In the genomic region with DNA sequence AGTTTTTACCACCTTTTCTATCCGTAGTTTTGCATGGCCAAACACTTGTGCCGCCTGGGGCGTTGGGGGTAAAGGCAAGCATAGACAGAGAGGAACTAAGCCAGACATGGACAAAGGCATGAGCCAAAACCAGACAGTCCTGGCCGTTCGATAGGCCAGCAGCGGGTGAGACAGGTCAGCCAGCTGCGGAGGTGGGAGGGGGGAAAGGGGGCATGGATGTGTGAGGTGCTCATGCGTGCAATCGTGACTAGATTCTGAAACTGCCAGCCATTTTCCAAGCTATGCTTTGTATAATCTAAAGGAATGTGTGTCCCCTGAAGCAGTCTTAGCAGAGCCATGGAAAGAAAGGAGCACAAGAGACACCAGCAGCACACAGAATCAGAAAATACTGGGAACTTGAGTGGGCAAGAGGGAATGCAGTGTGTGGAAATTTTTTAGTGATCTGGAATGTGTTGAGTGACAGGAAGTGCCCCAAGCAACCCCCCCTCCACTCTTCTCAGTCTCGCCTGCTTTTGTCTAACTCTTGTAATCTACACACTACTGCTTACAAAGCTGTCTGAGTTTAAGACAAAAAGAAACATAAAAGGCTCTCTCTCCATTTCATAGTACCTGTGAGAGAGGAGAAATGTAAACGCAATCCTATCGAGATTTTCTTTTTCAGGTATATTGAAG, we compare ENCODE assay signal across 8 mouse cellular contexts.
DNase-seq lines count a peak whose midpoint lies in the region; ATAC-seq and TF ChIP-seq lines count a peak whose summit lies in the region.

No protein-coding gene starts in this region.

- peaks cover 2% of the 10 kb centered on the region in 2 experiments; a peak in 1 of 4 replicates for H3K4me1 ChIP-seq in ES-E14 (ENCODE audit: control insufficient read depth in 2 of 2, insufficient read depth in 2 of 2, low read length in 2 of 2, poor library complexity in 1 of 2)
- H3K4me1 ChIP-seq in forebrain, embryonic 16.5 days (replicated peaks; ENCODE audit: control insufficient read depth, insufficient read depth, low read length) = peaks cover 11% of the 10 kb centered on the region
- H3K4me1 ChIP-seq in lung, embryonic 16.5 days (replicated peaks; ENCODE audit: control insufficient read depth, insufficient read depth, low read length) = peaks cover 10% of the 10 kb centered on the region

- ATAC-seq in forebrain, embryonic 16.5 days = peak; percentile 61
- ATAC-seq in lung, embryonic 16.5 days (ENCODE audit: low read depth) = peak; percentile 73

- H3K27ac ChIP-seq in ES-E14 (ENCODE audit: insufficient read depth, low read depth, low read length, poor library complexity, severe bottlenecking) = peak overlapping the region; percentile 24; the same call in 1 of the 2 replicates
- H3K27ac ChIP-seq in forebrain, embryonic 16.5 days (ENCODE audit: low read length) = peak overlapping the region; percentile 95
- peak overlapping the region; percentile 78 for H3K27ac ChIP-seq in layer of hippocampus, adult 2 months
- peak overlapping the region; percentile 99 for H3K27ac ChIP-seq in lung, embryonic 16.5 days (ENCODE audit: low read length)

- under 1% methylated on average over 12 of the region's 12 CpGs for WGBS in forebrain, embryonic 16.5 days
- WGBS in lung, embryonic 16.5 days = under 1% methylated on average over 12 of the region's 12 CpGs

- H3K27me3 ChIP-seq in forebrain, embryonic 16.5 days (replicated peaks; ENCODE audit: control insufficient read depth, insufficient read depth, low read length) = no peaks in the 10 kb centered on the region
- no peaks in the 10 kb centered on the region for H3K27me3 ChIP-seq in lung, embryonic 16.5 days (ENCODE audit: control insufficient read depth, insufficient read depth, low read depth, low read length)

- H3K36me3 ChIP-seq in ES-E14 (ENCODE audit: control insufficient read depth, insufficient read depth, low read length, poor library complexity, severe bottlenecking) = no peaks in the 10 kb centered on the region
- no peaks in the 10 kb centered on the region for H3K36me3 ChIP-seq in forebrain, embryonic 16.5 days (ENCODE audit: control insufficient read depth, insufficient read depth)
- H3K36me3 ChIP-seq in lung, embryonic 16.5 days (ENCODE audit: control insufficient read depth, insufficient read depth, low read length) = no peaks in the 10 kb centered on the region

- no peak for TF ChIP-seq CTCF in layer of hippocampus, adult 2 months (conservative IDR thresholded peaks at IDR 0.05)

- peak overlapping the region; percentile 34 for H3K9ac ChIP-seq in ES-E14 (ENCODE audit: insufficient read depth, low read depth, low read length, poor library complexity, severe bottlenecking)
- H3K9ac ChIP-seq in forebrain, embryonic 16.5 days (replicated peaks; ENCODE audit: low read depth, low read length) = peak overlapping the region; percentile 76
- peak overlapping the region; percentile 89 for H3K9ac ChIP-seq in lung, embryonic 16.5 days (ENCODE audit: low read length)

- peak overlapping the region; percentile 83 for H3K4me2 ChIP-seq in forebrain, embryonic 16.5 days (ENCODE audit: low read length)
- H3K4me2 ChIP-seq in lung, embryonic 16.5 days (ENCODE audit: low read depth, low read length) = peak overlapping the region; percentile 74

- no peaks in the 10 kb centered on the region for H3K9me3 ChIP-seq in ES-E14 (ENCODE audit: control insufficient read depth, insufficient read depth, low read depth, low read length)
- no peaks in the 10 kb centered on the region for H3K9me3 ChIP-seq in forebrain, embryonic 16.5 days (ENCODE audit: control insufficient read depth, low read length)
- no peaks in the 10 kb centered on the region for H3K9me3 ChIP-seq in lung, embryonic 16.5 days (ENCODE audit: control insufficient read depth, low read length)

- in situ Hi-C loops in ES-E14 (cut with MboI; ENCODE audit: low sequenced_read_pairs in 2 of 2, unreplicated experiment in 2 of 2) = no loop called here

- intact Hi-C loops in heart, postnatal 25 days (cut with DNase I) = no loop called here

- peak overlapping the region in 1 of 2 experiments; percentile 27; a peak in 2 of 4 replicates for H3K4me3 ChIP-seq in ES-E14 (ENCODE audit: insufficient read depth in 1 of 2, low read depth in 1 of 2, low read length in 2 of 2, poor library complexity in 1 of 2, severe bottlenecking in 1 of 2)
- peak overlapping the region; percentile 65 for H3K4me3 ChIP-seq in forebrain, embryonic 16.5 days (replicated peaks; ENCODE audit: low read length)
- H3K4me3 ChIP-seq in layer of hippocampus, adult 2 months = peak overlapping the region; percentile 54
- H3K4me3 ChIP-seq in lung, embryonic 16.5 days (ENCODE audit: low read length) = peak overlapping the region; percentile 74

- DNase-seq in ES-E14 (ENCODE audit: low read depth, low spot score) = no peak
- peak; percentile 38 for DNase-seq in c-Kit-positive CD71-positive TER-119-negative erythroid progenitor cells, embryonic 14.5 days (ENCODE audit: low read depth)
- peak; percentile 44 for DNase-seq in heart, postnatal 25 days (ENCODE audit: low spot score)
- peak; percentile 10 to 29 for DNase-seq in layer of hippocampus, adult 2 months (ENCODE audit: low spot score in 2 of 2)
- DNase-seq in ovary, adult 18-20 months (ENCODE audit: low spot score) = peak; percentile 53
- DNase-seq in thymus, postnatal 14 days = peak; percentile 66

TF ChIP-seq in ES-E14, 5 proteins besides CTCF, POLR2A, EP300 and RAD21:
- no peak for TF ChIP-seq ZC3H11A (IDR thresholded peaks at IDR 0.05; ENCODE audit: borderline replicate concordance, low read depth, low read length)
- no peak for TF ChIP-seq ZNF384 (IDR thresholded peaks at IDR 0.05; ENCODE audit: low read depth, low read length)
- no peak for TF ChIP-seq MAFK (IDR thresholded peaks at IDR 0.05; ENCODE audit: insufficient read depth, low read depth, low read length)
- no peak for TF ChIP-seq CHD2 (IDR thresholded peaks at IDR 0.05; ENCODE audit: low read depth, low read length)
- TF ChIP-seq HCFC1 (IDR thresholded peaks at IDR 0.05; ENCODE audit: borderline replicate concordance, insufficient read depth, low read length) = no peak

Comparison
In these comparisons a context has a peak if more than half of its experiments do, and no peak if none do; other contexts are left out.
1. H3K27ac ChIP-seq: peak in every context shown above with its lines; median percentile 99 in lung, embryonic 16.5 days; 95 in forebrain, embryonic 16.5 days; 78 in layer of hippocampus, adult 2 months; 24 in ES-E14.
2. H3K9ac ChIP-seq: peak in every context shown above with its lines; median percentile 89 in lung, embryonic 16.5 days; 76 in forebrain, embryonic 16.5 days; 34 in ES-E14.